Mouse (Mus musculus) intestine, postnatal 0 days (tissue): Measurements from ENCODE around the gene Aip. TPM values are rescaled to one million over a fixed set of nuclear protein-coding genes. Genes with fewer than 3 reads are reported as not detected.
A peak's percentile ranks its signal among the peaks of the same experiment; 100 is the strongest.
"Not testable (repeated sequence)": the region's sequence is repeated elsewhere in the genome, so short reads cannot be mapped to it uniquely, and the experiment has no call there.

Experiments used
- ATAC-seq: fragments of 200-750 bp; cut with Nextera tagmentation; 2 replicates; pipeline ENCODE4 v1.8.0; 2017; ENCODE audit warnings: mild to moderate bottlenecking, moderate TSS enrichment, moderate library complexity
- H3K27ac ChIP-seq: fragments of 300-500 bp; sonication (generic); 2 replicates; pipeline ENCODE4 v1.5.1; 2014; ENCODE audit warnings: mild to moderate bottlenecking, low read depth, low read length, moderate library complexity
- H3K27me3 ChIP-seq: fragments of 300-500 bp; sonication (generic); replicated peaks from 2 replicates; pipeline ENCODE4 v1.6.1; 2014; ENCODE audit warnings: low read length, mixed read lengths; ENCODE audit not compliant: control insufficient read depth, insufficient read depth
- H3K36me3 ChIP-seq: fragments of 300-500 bp; sonication (generic); 2 replicates; pipeline ENCODE4 v1.6.1; 2014; ENCODE audit warnings: mild to moderate bottlenecking, moderate library complexity; ENCODE audit not compliant: control insufficient read depth, insufficient read depth
- H3K4me1 ChIP-seq: fragments of 300-500 bp; sonication (generic); replicated peaks from 2 replicates; pipeline ENCODE4 v1.6.1; 2014; ENCODE audit warnings: antibody characterized with exemption, low read length, mixed read lengths; ENCODE audit not compliant: control insufficient read depth, insufficient read depth
- H3K4me2 ChIP-seq: fragments of 300-500 bp; sonication (generic); replicated peaks from 2 replicates; pipeline ENCODE4 v1.6.1; 2014; ENCODE audit warnings: low read depth, mild to moderate bottlenecking, moderate library complexity
- H3K4me3 ChIP-seq: fragments of 300-500 bp; sonication (generic); 2 replicates; pipeline ENCODE4 v1.5.1; 2014; ENCODE audit warnings: low read depth, low read length
- H3K9ac ChIP-seq: fragments of 300-500 bp; sonication (generic); 2 replicates; pipeline ENCODE4 v1.6.1; 2014; ENCODE audit warnings: mild to moderate bottlenecking, low read depth, low read length
- H3K9me3 ChIP-seq: fragments of 300-500 bp; sonication (generic); 2 replicates; pipeline ENCODE4 v1.6.1; 2016; ENCODE audit warnings: mixed run types; ENCODE audit not compliant: control insufficient read depth
- CTCF ChIP-seq: sonication (generic); IDR thresholded peaks from 2 replicates; pipeline ENCODE4 v1.5.1; 2016; ENCODE audit warnings: low read depth, mild to moderate bottlenecking, control low read depth, antibody characterized with exemption, moderate library complexity
- WGBS: fragments of 180-500 bp; shearing (Covaris S2); extraction: QIAGEN DNeasy Blood & Tissue Kit; methylation state at CpG from one replicate; pipeline ENCODE4 v1.1.7; 2014; 5-methylcytosine and 5-hydroxymethylcytosine counted together
- polyA plus RNA-seq: library from polyadenylated mRNA; unstranded; fragments of >200 nt; fragmentation: Nextera tagmentation; extraction: Ambion mirVana; gene quantifications from 2 replicates; pipeline ENCODE4 v1.2.1, GENCODE M21; 2015

Aip gene
- polyA plus RNA-seq, 1 experiment from 2014 or later, result 42.0 TPM

GRCm38 (mm10) chr19:4137913-4138312 lies 12.3 kb upstream of the Aip start:
- peaks cover 2% of the 10 kb centered on the region; the same call in 1 of the 2 replicates for H3K36me3 ChIP-seq
- ATAC-seq, result no peak
- no peak overlapping the region for H3K4me3 ChIP-seq
- TF ChIP-seq CTCF, result no peak
- no peaks in the 10 kb centered on the region for H3K4me1 ChIP-seq
- no peak overlapping the region for H3K27ac ChIP-seq
- H3K4me2 ChIP-seq, result no peak overlapping the region
- H3K9ac ChIP-seq, result no peak overlapping the region
- WGBS, result 71% methylated on average over 5 of the region's 5 CpGs
- no peaks in the 10 kb centered on the region for H3K27me3 ChIP-seq
- no peaks in the 10 kb centered on the region for H3K9me3 ChIP-seq

GRCm38 (mm10) chr19:4136463-4136862 lies 10.8 kb upstream of the Aip start:
- 87% methylated on average over 5 of the region's 5 CpGs for WGBS

GRCm38 (mm10) chr19:4135963-4136345 lies 10.3 kb upstream of the Aip start:
- peak; percentile 70 for TF ChIP-seq CTCF
- not testable (repeated sequence) for H3K9me3 ChIP-seq, H3K4me3 ChIP-seq, H3K27me3 ChIP-seq, H3K4me1 ChIP-seq, H3K27ac ChIP-seq, H3K9ac ChIP-seq, H3K4me2 ChIP-seq
- WGBS, result 17% methylated on average over 8 of the region's 8 CpGs
- peak; percentile 66 for ATAC-seq
- H3K36me3 ChIP-seq, result peaks cover 22% of the 10 kb centered on the region

More at GRCm38 (mm10) chr19:4136463-4136862, 10.8 kb upstream of the Aip start:
- Histone ChIP-seq H3K27me3 (no peaks in the 10 kb centered on the region), H3K4me3 (no peak overlapping the region), H3K4me2 (no peak overlapping the region), H3K9me3 (no peaks in the 10 kb centered on the region), H3K36me3 (peaks cover 17% of the 10 kb centered on the region), H3K9ac (no peak overlapping the region), H3K4me1 (no peaks in the 10 kb centered on the region), H3K27ac (no peak overlapping the region)
- no peak for TF ChIP-seq CTCF
- no peak for ATAC-seq

- not testable (repeated sequence) for H3K9me3 ChIP-seq, ATAC-seq, H3K9ac ChIP-seq, H3K4me1 ChIP-seq, H3K4me2 ChIP-seq, H3K27ac ChIP-seq, H3K27me3 ChIP-seq, H3K4me3 ChIP-seq
- WGBS, result 81% methylated on average over 6 of the region's 6 CpGs
- H3K36me3 ChIP-seq, result peaks cover 23% of the 10 kb centered on the region
Measured at GRCm38 (mm10) chr19:4135229-4135962, 9.7 kb upstream of the Aip start.

- no peak for ATAC-seq
- no peak for TF ChIP-seq CTCF
- Histone ChIP-seq H3K27ac (no peak overlapping the region), H3K4me2 (no peak overlapping the region), H3K36me3 (peaks cover 33% of the 10 kb centered on the region), H3K4me3 (no peak overlapping the region), H3K9me3 (no peaks in the 10 kb centered on the region), H3K27me3 (no peaks in the 10 kb centered on the region), H3K4me1 (no peaks in the 10 kb centered on the region), H3K9ac (no peak overlapping the region)
- 87% methylated on average over 4 of the region's 4 CpGs for WGBS
Measured at GRCm38 (mm10) chr19:4134354-4134753, 8.7 kb upstream of the Aip start.

- no peak for ATAC-seq
- no peaks in the 10 kb centered on the region for H3K27me3 ChIP-seq
- H3K27ac ChIP-seq, result no peak overlapping the region
- peaks cover 42% of the 10 kb centered on the region for H3K36me3 ChIP-seq
- peak; percentile 50 for TF ChIP-seq CTCF
- H3K4me1 ChIP-seq, result 0 out of 2 replicates have a peak, but pooled peaks cover 3% of the 10 kb centered on the region
- H3K9ac ChIP-seq, result no peak overlapping the region
- no peak overlapping the region for H3K4me2 ChIP-seq
- H3K4me3 ChIP-seq, result no peak overlapping the region
- 91% methylated on average over 2 of the region's 2 CpGs for WGBS
- no peaks in the 10 kb centered on the region for H3K9me3 ChIP-seq
Measured at GRCm38 (mm10) chr19:4131768-4132167, 6.1 kb upstream of the Aip start.
